Mouse (Mus musculus): Measurements from ENCODE around the gene Cd5.

The Cd5 gene

GRCm38 (mm10) chr19:10757526-10757925 is 18.7 kb upstream of the Cd5 start:
- DNase-seq: peak; percentile 78

- no peak for DNase-seq
Observed at GRCm38 (mm10) chr19:10757125-10757524, 18.3 kb upstream of the Cd5 start.

GRCm38 (mm10) chr19:10752646-10753045 is 13.8 kb upstream of the Cd5 start:
- no peak for DNase-seq

- DNase-seq: no peak
Observed at GRCm38 (mm10) chr19:10752106-10752505, 13.3 kb upstream of the Cd5 start.

GRCm38 (mm10) chr19:10751607-10752006 is 12.8 kb upstream of the Cd5 start:
- no peak for DNase-seq

- DNase-seq: no peak
Observed at GRCm38 (mm10) chr19:10750161-10750560, 11.4 kb upstream of the Cd5 start.

- DNase-seq: no peak
Observed at GRCm38 (mm10) chr19:10749295-10749694, 10.5 kb upstream of the Cd5 start.

GRCm38 (mm10) chr19:10748401-10749102 is 9.8 kb upstream of the Cd5 start:
- DNase-seq: no peak

- no peak for DNase-seq
Observed at GRCm38 (mm10) chr19:10747718-10748117, 8.9 kb upstream of the Cd5 start.

- no peak for DNase-seq
Observed at GRCm38 (mm10) chr19:10747182-10747581, 8.4 kb upstream of the Cd5 start.

GRCm38 (mm10) chr19:10742565-10742964 is 3.8 kb upstream of the Cd5 start:
- DNase-seq: no peak

- DNase-seq: no peak
Observed at GRCm38 (mm10) chr19:10742145-10742544, 3.3 kb upstream of the Cd5 start.

- DNase-seq: peak; percentile 15
Observed at GRCm38 (mm10) chr19:10740641-10741440, 2.0 kb upstream of the Cd5 start.

GRCm38 (mm10) chr19:10739916-10740315 is 1.1 kb upstream of the Cd5 start:
- DNase-seq: no peak

- DNase-seq: no peak
Observed at GRCm38 (mm10) chr19:10738038-10738437, 764 bp downstream of the Cd5 start.

- DNase-seq: no peak
Observed at GRCm38 (mm10) chr19:10735861-10736260, 2.9 kb downstream of the Cd5 start.

GRCm38 (mm10) chr19:10735061-10735460 is 3.7 kb downstream of the Cd5 start:
- DNase-seq: peak; percentile 13

- DNase-seq: peak; percentile 16
Observed at GRCm38 (mm10) chr19:10734554-10734953, 4.2 kb downstream of the Cd5 start.

- peak; percentile 35 for DNase-seq
Observed at GRCm38 (mm10) chr19:10733501-10734127, 5.2 kb downstream of the Cd5 start.

- no peak for DNase-seq
Observed at GRCm38 (mm10) chr19:10732741-10733140, 6.1 kb downstream of the Cd5 start.

GRCm38 (mm10) chr19:10731975-10732374 is 6.8 kb downstream of the Cd5 start:
- no peak for DNase-seq

GRCm38 (mm10) chr19:10730469-10730868 is 8.3 kb downstream of the Cd5 start:
- peak; percentile 12 for DNase-seq

GRCm38 (mm10) chr19:10729889-10730288 is 8.9 kb downstream of the Cd5 start:
- DNase-seq: peak; percentile 7

Data from cerebellum, adult 11-12 months (tissue).